Mouse (Mus musculus) 3134 (cell line): ENCODE results near the gene Wnt7b.

ENCODE experiments used
- DNase-seq: peaks from one replicate; pipeline ENCODE4 v3.0.0-alpha.2; 2011; ENCODE audit warnings: low spot score; ENCODE audit not compliant: insufficient read length; ENCODE audit errors: extremely low read depth

Wnt7b gene

GRCm38 (mm10) chr15:85572619-85573254 lies 9.5 kb downstream of the Wnt7b start:
- no peak for DNase-seq

GRCm38 (mm10) chr15:85569995-85570734 lies 12.1 kb downstream of the Wnt7b start:
- no peak for DNase-seq

GRCm38 (mm10) chr15:85569167-85569797 lies 13.0 kb downstream of the Wnt7b start:
- DNase-seq = peak; percentile 77

- DNase-seq = peak; percentile 39
Observed at GRCm38 (mm10) chr15:85568402-85568801, 13.9 kb downstream of the Wnt7b start.

GRCm38 (mm10) chr15:85564966-85565365 lies 17.3 kb downstream of the Wnt7b start:
- DNase-seq = no peak

- no peak for DNase-seq
Observed at GRCm38 (mm10) chr15:85564034-85564769, 18.1 kb downstream of the Wnt7b start.

GRCm38 (mm10) chr15:85561953-85562352 lies 20.3 kb downstream of the Wnt7b start:
- DNase-seq = no peak

- no peak for DNase-seq
Observed at GRCm38 (mm10) chr15:85560830-85561229, 21.4 kb downstream of the Wnt7b start.

- DNase-seq = no peak
Observed at GRCm38 (mm10) chr15:85558840-85559540, 23.3 kb downstream of the Wnt7b start.

GRCm38 (mm10) chr15:85555799-85556198 lies 26.5 kb downstream of the Wnt7b start:
- DNase-seq = peak; percentile 87

GRCm38 (mm10) chr15:85553421-85553820 lies 28.9 kb downstream of the Wnt7b start:
- DNase-seq = no peak

GRCm38 (mm10) chr15:85546500-85546899 lies 35.8 kb downstream of the Wnt7b start:
- no peak for DNase-seq

- no peak for DNase-seq
Observed at GRCm38 (mm10) chr15:85545369-85545768, 36.9 kb downstream of the Wnt7b start.

- DNase-seq = no peak
Observed at GRCm38 (mm10) chr15:85538170-85538569, 44.1 kb downstream of the Wnt7b start.

GRCm38 (mm10) chr15:85537151-85537550 lies 45.1 kb downstream of the Wnt7b start:
- DNase-seq = no peak

GRCm38 (mm10) chr15:85534646-85535045 lies 47.6 kb downstream of the Wnt7b start:
- DNase-seq = peak; percentile 81

- DNase-seq = peak; percentile 89
Observed at GRCm38 (mm10) chr15:85534215-85534614, 48.1 kb downstream of the Wnt7b start.

GRCm38 (mm10) chr15:85532063-85532462 lies 50.2 kb downstream of the Wnt7b start:
- no peak for DNase-seq

GRCm38 (mm10) chr15:85529911-85530310 lies 52.4 kb downstream of the Wnt7b start:
- DNase-seq = no peak

GRCm38 (mm10) chr15:85524404-85524950 lies 57.8 kb downstream of the Wnt7b start:
- DNase-seq = no peak
